Mouse (Mus musculus) heart, postnatal 0 days (tissue): ENCODE results near the gene Dclre1b. TPM values are rescaled to one million over a fixed set of nuclear protein-coding genes. Genes with fewer than 3 reads are reported as not detected.

Experiments
- ATAC-seq: fragments of 200-750 bp; cut with Nextera tagmentation; 2 replicates; pipeline ENCODE4 v1.8.0; 2017; ENCODE audit warnings: low read depth, moderate number of reproducible peaks, moderate library complexity; ENCODE audit not compliant: insufficient read depth
- DNase-seq: peaks from one replicate; pipeline ENCODE4 v3.0.0-alpha.2; 2016; ENCODE audit warnings: low spot score
- H3K27ac ChIP-seq: fragments of 300-500 bp; sonication (generic); 2 replicates; pipeline ENCODE4 v1.5.1; 2014; ENCODE audit warnings: low read depth, mild to moderate bottlenecking
- H3K27me3 ChIP-seq: fragments of 300-500 bp; sonication (generic); 2 replicates; pipeline ENCODE4 v1.6.1; 2014; ENCODE audit warnings: low read length, mixed read lengths; ENCODE audit not compliant: control insufficient read depth, insufficient read depth
- H3K36me3 ChIP-seq: fragments of 300-500 bp; sonication (generic); replicated peaks from 2 replicates; pipeline ENCODE4 v1.6.1; 2014; ENCODE audit warnings: low read length, mixed read lengths; ENCODE audit not compliant: control insufficient read depth, insufficient read depth
- H3K4me1 ChIP-seq: fragments of 300-500 bp; sonication (generic); 2 replicates; pipeline ENCODE4 v1.6.1; 2014; ENCODE audit warnings: antibody characterized with exemption; ENCODE audit not compliant: control insufficient read depth, insufficient read depth
- H3K4me2 ChIP-seq: fragments of 300-500 bp; sonication (generic); 2 replicates; pipeline ENCODE4 v1.6.1; 2014; ENCODE audit warnings: low read depth, mild to moderate bottlenecking, low read length, moderate library complexity
- H3K4me3 ChIP-seq: fragments of 300-500 bp; sonication (generic); 2 replicates; pipeline ENCODE4 v1.5.1; 2014; ENCODE audit warnings: low read depth, low read length
- H3K9ac ChIP-seq: fragments of 300-500 bp; sonication (generic); replicated peaks from 2 replicates; pipeline ENCODE4 v1.6.1; 2014; ENCODE audit warnings: low read depth, low read length, mixed read lengths
- H3K9me3 ChIP-seq: fragments of 300-500 bp; sonication (generic); replicated peaks from 2 replicates; pipeline ENCODE4 v1.6.1; 2016; ENCODE audit warnings: low read length; ENCODE audit not compliant: control insufficient read depth
- CTCF ChIP-seq: IDR thresholded peaks from 2 replicates; pipeline ENCODE4 v1.5.1; 2016; ENCODE audit warnings: antibody characterized with exemption, control low read depth, low read depth
- EP300 ChIP-seq: IDR thresholded peaks from 2 replicates; pipeline ENCODE4 v1.6.1; 2016; ENCODE audit warnings: antibody characterized with exemption, low read depth
- whole genome bisulfite sequencing: fragments of 180-500 bp; shearing (Covaris S2); extraction: QIAGEN DNeasy Blood & Tissue Kit; methylation state at CpG from one replicate; pipeline ENCODE4 v1.1.7; 2014; 5-methylcytosine and 5-hydroxymethylcytosine counted together
- polyA plus RNA-seq: library from polyadenylated mRNA; unstranded; fragments of >200 nt; fragmentation: Nextera tagmentation; extraction: Ambion mirVana; gene quantifications from 2 replicates; pipeline ENCODE4 v1.2.1, GENCODE M21; 2015
- total RNA-seq: library from RNA; depleted of rRNA; stranded (reverse); fragments of >200 nt; gene quantifications from 2 replicates; pipeline ENCODE4 v1.2.3, GENCODE M21; 2014; ENCODE audit warnings: low replicate concordance; rRNA removed

Gene Dclre1b
- total and polyA plus RNA-seq, 2 experiments from 2014 or later: 3.9 to 14.2 TPM

- 69% methylated on average over 3 of the region's 3 CpGs for WGBS
- H3K4me1 ChIP-seq: peaks cover 13% of the 10 kb centered on the region
- H3K27ac ChIP-seq: no peak overlapping the region
- no peak overlapping the region for H3K9ac ChIP-seq
- H3K4me2 ChIP-seq: no peak overlapping the region
- H3K36me3 ChIP-seq: peaks cover 48% of the 10 kb centered on the region
- no peaks in the 10 kb centered on the region for H3K27me3 ChIP-seq
- TF ChIP-seq CTCF (no peak), EP300 (0 out of 2 replicates have a peak, but pooled peaks have one; percentile 40)
- no peak overlapping the region for H3K4me3 ChIP-seq
- ATAC-seq: no peak
- no peaks in the 10 kb centered on the region for H3K9me3 ChIP-seq
- DNase-seq: no peak
Measured at GRCm38 (mm10) chr3:103766789-103767188, 42.5 kb downstream of the Dclre1b start.

- no peaks in the 10 kb centered on the region for H3K27me3 ChIP-seq
- TF ChIP-seq CTCF (no peak), EP300 (no peak)
- no peaks in the 10 kb centered on the region for H3K4me1 ChIP-seq
- H3K4me3 ChIP-seq: no peak overlapping the region
- H3K9ac ChIP-seq: no peak overlapping the region
- WGBS: 67% methylated on average over 5 of the region's 5 CpGs
- H3K36me3 ChIP-seq: peaks cover 75% of the 10 kb centered on the region
- ATAC-seq (no peak), DNase-seq (no peak)
- H3K27ac ChIP-seq: no peak overlapping the region
- no peaks in the 10 kb centered on the region for H3K9me3 ChIP-seq
- H3K4me2 ChIP-seq: no peak overlapping the region
Measured at GRCm38 (mm10) chr3:103759261-103759970, 49.8 kb downstream of the Dclre1b start.

- Histone ChIP-seq H3K4me3 (no peak overlapping the region), H3K9me3 (no peaks in the 10 kb centered on the region), H3K9ac (no peak overlapping the region), H3K4me1 (no peaks in the 10 kb centered on the region), H3K4me2 (no peak overlapping the region), H3K36me3 (peaks cover 75% of the 10 kb centered on the region), H3K27me3 (no peaks in the 10 kb centered on the region), H3K27ac (no peak overlapping the region)
- ATAC-seq (no peak), DNase-seq (no peak)
- 90% methylated on average over 7 of the region's 7 CpGs for WGBS
- TF ChIP-seq EP300: no peak
- no peak for TF ChIP-seq CTCF
Measured at GRCm38 (mm10) chr3:103758456-103758855, 50.8 kb downstream of the Dclre1b start.

GRCm38 (mm10) chr3:103756920-103757319, 52.3 kb downstream of the Dclre1b start:
- no peaks in the 10 kb centered on the region for H3K4me1 ChIP-seq
- ATAC-seq (no peak), DNase-seq (no peak)
- H3K9ac ChIP-seq: no peak overlapping the region
- H3K9me3 ChIP-seq: no peaks in the 10 kb centered on the region
- H3K36me3 ChIP-seq: peaks cover 75% of the 10 kb centered on the region
- H3K27ac ChIP-seq: no peak overlapping the region
- H3K4me2 ChIP-seq: no peak overlapping the region
- H3K4me3 ChIP-seq: no peak overlapping the region
- H3K27me3 ChIP-seq: no peaks in the 10 kb centered on the region
- 78% methylated on average over 2 of the region's 2 CpGs for WGBS
- TF ChIP-seq EP300 (no peak), CTCF (no peak)

- ATAC-seq (peak; percentile 89), DNase-seq (peak; percentile 70)
- TF ChIP-seq CTCF (no peak), EP300 (no peak)
- H3K27me3 ChIP-seq: no peaks in the 10 kb centered on the region
- WGBS: 11% methylated on average over 3 of the region's 3 CpGs
- peaks cover 78% of the 10 kb centered on the region for H3K36me3 ChIP-seq
- no peak overlapping the region for H3K9ac ChIP-seq
- no peaks in the 10 kb centered on the region for H3K4me1 ChIP-seq
- H3K4me2 ChIP-seq: no peak overlapping the region
- no peak overlapping the region for H3K4me3 ChIP-seq
- H3K27ac ChIP-seq: peak overlapping the region; percentile 71
- no peaks in the 10 kb centered on the region for H3K9me3 ChIP-seq
Measured at GRCm38 (mm10) chr3:103755351-103755750, 53.9 kb downstream of the Dclre1b start.

- 90% methylated on average over 2 of the region's 2 CpGs for WGBS
- peaks cover 82% of the 10 kb centered on the region for H3K36me3 ChIP-seq
Measured at GRCm38 (mm10) chr3:103751558-103751957, 57.7 kb downstream of the Dclre1b start.

More at GRCm38 (mm10) chr3:103751558-103751957, 57.7 kb downstream of the Dclre1b start:
- Histone ChIP-seq H3K9ac (no peak overlapping the region), H3K4me3 (no peak overlapping the region), H3K9me3 (no peaks in the 10 kb centered on the region), H3K27ac (no peak overlapping the region), H3K4me2 (no peak overlapping the region), H3K4me1 (no peaks in the 10 kb centered on the region), H3K27me3 (no peaks in the 10 kb centered on the region)
- no peak for ATAC-seq
- TF ChIP-seq EP300: no peak
- TF ChIP-seq CTCF: no peak
- DNase-seq: no peak

Other genes with a start within 250 kb of the Dclre1b start
- not detected in 2 replicates for gene Syt6, start 234.2 kb downstream of the Dclre1b start, total RNA-seq
- not detected in 2 replicates for gene Syt6, start 234.2 kb downstream of the Dclre1b start, polyA plus RNA-seq
- not detected in 2 replicates for gene Atg4a-ps, start 163.4 kb downstream of the Dclre1b start, total RNA-seq
- 0.07 and 0.10 TPM in 2 replicates for gene Atg4a-ps, start 163.4 kb downstream of the Dclre1b start, polyA plus RNA-seq
- gene Olfml3, start 71.4 kb downstream of the Dclre1b start, total RNA-seq: 14.0 and 20.5 TPM in 2 replicates
- gene Olfml3, start 71.4 kb downstream of the Dclre1b start, polyA plus RNA-seq: 10.6 and 11.4 TPM in 2 replicates
- not detected in 2 replicates for gene Gm10964, start 70.1 kb downstream of the Dclre1b start, total RNA-seq
- gene Gm10964, start 70.1 kb downstream of the Dclre1b start, polyA plus RNA-seq: not detected in 2 replicates
- gene Hipk1, start 17.9 kb downstream of the Dclre1b start, total RNA-seq: 56.9 and 61.1 TPM in 2 replicates
- 6.1 and 7.0 TPM in 2 replicates for gene Hipk1, start 17.9 kb downstream of the Dclre1b start, polyA plus RNA-seq
- gene Ap4b1, start 76 bp upstream of the Dclre1b start, total RNA-seq: 14.5 and 38.1 TPM in 2 replicates
- gene Ap4b1, start 76 bp upstream of the Dclre1b start, polyA plus RNA-seq: 14.5 and 14.9 TPM in 2 replicates
- 0.50 TPM in 1 of 2 replicates, not detected in the other for gene Gm43064, start 129 bp upstream of the Dclre1b start, total RNA-seq
- 0.37 TPM in 1 of 2 replicates, not detected in the other for gene Gm43064, start 129 bp upstream of the Dclre1b start, polyA plus RNA-seq
- gene Bcl2l15, start 23.2 kb upstream of the Dclre1b start, total RNA-seq: not detected in 2 replicates
- gene Bcl2l15, start 23.2 kb upstream of the Dclre1b start, polyA plus RNA-seq: 0.15 and 0.25 TPM in 2 replicates
- 0.11 TPM in 1 of 2 replicates, not detected in the other for gene Ptpn22, start 50.4 kb upstream of the Dclre1b start, total RNA-seq
- gene Ptpn22, start 50.4 kb upstream of the Dclre1b start, polyA plus RNA-seq: 0.77 and 0.84 TPM in 2 replicates
- 5.2 and 7.9 TPM in 2 replicates for gene Rsbn1, start 104.7 kb upstream of the Dclre1b start, total RNA-seq
- 4.7 and 4.8 TPM in 2 replicates for gene Rsbn1, start 104.7 kb upstream of the Dclre1b start, polyA plus RNA-seq
- gene Phtf1, start 158.7 kb upstream of the Dclre1b start, total RNA-seq: 6.2 and 10.1 TPM in 2 replicates
- gene Phtf1, start 158.7 kb upstream of the Dclre1b start, polyA plus RNA-seq: 6.6 and 7.8 TPM in 2 replicates